Mouse (Mus musculus): ENCODE measurements around the gene Hic2.

Hic2 gene

DNA sequence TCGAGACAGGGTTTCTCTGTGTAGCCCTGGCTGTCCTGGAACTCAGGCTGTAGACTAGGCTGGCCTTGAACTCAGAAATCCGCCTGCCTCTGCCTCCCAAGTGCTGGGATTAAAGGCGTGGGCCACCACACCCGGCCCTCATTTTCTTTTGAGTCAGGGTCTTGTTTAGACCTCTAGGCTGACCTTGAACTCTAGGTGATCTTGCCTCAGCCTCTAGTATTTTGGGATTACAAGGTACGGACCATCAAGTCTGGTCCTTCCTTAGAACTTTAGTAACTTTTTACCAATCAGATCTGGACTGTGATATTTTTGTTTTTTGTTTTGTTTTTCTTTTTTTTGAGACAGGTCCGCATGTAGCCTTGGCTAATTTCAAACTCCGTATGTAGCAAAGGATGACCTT, 42.3 kb downstream of the Hic2 start, which contains the start of gene Tmem191c:
Tmem191c (plus strand) TSS at position 357 of the 400 bp plus-strand sequence.
- in situ Hi-C loops (cut with MboI, MseI), result no loop called here

DNA sequence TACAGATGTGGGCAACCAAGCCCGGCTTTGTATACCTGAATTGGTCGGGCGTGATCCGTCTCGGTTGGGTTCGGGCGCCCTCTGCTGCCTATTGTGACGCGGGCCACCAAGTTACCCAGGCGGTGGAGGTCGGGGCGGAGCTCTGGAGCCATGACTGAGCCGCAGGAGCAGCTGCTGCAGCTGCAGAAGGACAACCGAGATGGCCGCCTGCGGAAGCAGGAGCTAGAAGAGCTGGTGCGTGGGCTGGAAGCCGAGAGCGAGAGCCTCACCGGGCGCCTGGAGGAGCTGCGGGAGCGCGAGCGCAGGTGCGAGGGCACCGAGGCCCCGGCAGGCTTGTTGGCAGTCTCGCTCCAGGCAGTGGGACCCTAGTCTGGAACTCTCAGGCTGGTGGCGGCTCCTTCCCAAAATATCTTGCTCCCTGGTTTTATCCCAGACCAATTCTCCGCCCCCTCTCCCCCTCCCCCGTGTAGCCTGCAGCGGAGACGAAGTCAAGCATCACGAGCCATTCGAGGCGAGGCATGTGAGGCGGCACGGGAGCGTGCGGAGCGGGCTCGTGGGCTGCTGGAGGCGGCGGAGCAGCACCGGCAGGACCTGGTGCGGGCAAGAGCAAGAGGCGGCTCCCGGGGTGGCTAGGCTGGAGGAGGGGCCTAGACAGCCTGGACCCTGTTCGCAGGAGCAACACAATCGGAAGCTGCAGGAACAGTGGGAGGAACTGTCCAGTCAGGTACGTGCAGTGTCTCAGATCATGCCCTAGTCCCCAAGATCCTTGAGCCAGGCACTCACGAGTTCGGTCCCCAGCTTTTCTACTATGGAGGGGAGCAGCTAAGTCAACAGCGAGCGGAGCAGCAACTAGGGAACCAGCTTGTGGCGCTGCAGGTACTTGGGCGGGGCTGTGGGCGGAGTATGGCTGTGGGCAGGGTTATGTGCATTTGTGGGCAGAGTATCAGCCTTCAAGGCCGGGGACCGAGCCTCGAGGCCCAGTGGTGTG, 43.1 kb downstream of the Hic2 start:
- in situ Hi-C loops (cut with MboI, MseI), result no loop called here

DNA sequence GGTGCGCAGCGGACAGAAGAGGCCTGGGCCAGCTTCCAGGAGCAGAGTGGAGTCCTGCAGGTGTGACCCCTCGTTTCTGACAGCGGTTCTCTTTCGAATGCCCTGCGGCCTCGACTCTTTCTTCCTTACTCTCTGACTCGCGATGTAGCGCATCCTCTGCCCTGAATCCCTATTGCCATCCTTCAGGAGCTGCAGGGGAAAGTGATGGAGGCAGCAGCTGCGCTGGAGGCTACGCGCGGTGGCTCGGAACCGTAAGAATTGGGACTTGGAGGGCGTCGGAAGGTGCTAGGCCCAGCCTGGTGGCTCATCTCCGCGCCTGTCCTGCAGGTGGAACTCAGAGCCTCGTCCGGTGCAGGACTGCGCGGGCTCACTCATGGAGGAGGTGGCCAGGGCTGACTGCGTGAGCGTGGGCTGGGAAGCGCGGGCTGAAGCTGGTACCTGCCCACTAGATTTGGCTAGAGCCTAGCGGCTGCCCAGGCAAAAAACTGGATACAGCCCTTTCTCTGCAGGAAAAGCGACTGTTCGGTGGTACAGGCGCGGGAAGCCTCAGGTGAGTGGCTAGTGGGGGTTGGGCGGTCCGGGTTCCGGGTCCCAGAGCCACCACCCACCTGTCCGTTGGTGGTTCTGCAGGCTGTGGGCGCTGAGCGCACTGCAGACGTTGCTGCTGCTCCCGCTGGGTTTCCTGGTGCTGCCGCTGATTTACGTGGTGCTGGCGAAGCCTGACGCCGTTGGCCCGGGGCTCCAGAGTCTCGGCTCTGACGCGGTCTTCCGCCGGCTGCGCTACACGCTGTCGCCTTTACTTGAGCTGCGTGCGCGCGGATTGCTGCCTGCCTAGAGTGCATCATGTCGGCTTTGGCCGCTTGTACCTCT, 44.2 kb downstream of the Hic2 start:
- in situ Hi-C loops (cut with MboI, MseI), result no loop called here

GRCm38 (mm10) chr16:17280471-17280870, 47.1 kb downstream of the Hic2 start:
- in situ Hi-C loops (cut with MboI, MseI), result no loop called here

DNA sequence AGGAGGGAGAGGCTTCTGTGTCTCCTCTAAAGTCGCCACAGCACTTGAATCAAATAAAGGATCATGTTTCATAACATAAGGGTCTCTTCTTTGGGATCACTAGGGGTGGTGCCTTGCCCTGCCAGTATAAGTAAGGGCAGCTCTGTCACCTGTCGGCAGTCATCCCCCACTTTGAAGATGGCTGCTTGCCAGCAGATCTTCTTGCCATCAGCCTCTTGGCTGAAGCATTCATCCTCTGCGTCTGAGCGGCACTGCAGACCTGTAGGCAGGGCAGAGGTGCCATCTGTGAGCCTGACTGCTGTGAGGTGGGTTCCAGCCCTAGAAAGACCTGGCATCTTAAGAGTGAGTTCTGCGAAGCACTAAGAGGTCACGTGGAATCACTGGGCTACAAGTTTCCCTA, 49.8 kb downstream of the Hic2 start:
- in situ Hi-C loops (cut with MboI, MseI), result no loop called here

GRCm38 (mm10) chr16:17287103-17287502, 53.7 kb downstream of the Hic2 start:
- in situ Hi-C loops (cut with MboI, MseI), result no loop called here

GRCm38 (mm10) chr16:17291016-17291415, 57.6 kb downstream of the Hic2 start:
- in situ Hi-C loops (cut with MboI, MseI), result no loop called here

DNA sequence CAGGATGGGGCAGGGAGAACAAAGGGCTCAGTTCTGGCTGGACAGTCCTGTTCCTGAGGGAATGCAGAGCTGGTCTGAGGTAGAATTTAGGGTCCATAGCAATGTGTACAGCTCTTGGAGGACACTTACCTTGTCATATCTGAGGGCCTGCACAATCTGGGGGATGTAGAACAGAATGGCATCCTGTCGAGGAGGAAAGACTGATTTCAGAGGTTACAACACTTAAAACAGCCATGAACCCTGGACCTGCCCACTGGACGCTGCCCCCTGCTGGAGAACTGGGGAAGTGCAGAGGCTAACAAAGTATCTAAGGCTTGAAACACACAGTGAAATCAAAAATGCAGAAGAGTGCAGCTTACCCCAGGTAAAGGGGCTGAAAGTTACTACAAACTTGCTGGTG, 59.4 kb downstream of the Hic2 start:
- in situ Hi-C loops (cut with MboI, MseI), result no loop called here

DNA sequence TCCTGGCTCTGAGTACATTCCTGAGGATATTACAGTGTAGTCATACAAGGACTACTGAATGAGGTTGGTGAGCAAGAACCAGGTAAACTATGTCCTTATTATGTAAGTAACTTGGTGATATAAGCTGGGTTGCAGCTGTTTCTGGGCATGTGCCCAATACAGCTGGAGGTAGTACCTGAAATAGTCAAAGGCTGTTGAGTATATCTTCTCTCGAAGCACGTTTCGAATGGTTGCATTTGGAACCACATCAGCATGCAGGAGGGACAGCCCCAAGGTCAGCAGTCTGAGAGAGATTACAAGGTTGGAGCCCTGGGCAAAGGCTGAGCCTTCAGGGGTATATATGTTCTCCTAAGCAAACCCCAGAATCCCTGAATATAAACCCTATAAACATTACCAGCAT, 67.4 kb downstream of the Hic2 start:
- in situ Hi-C loops (cut with MboI, MseI), result no loop called here

- in situ Hi-C loops (cut with MboI, MseI), result no loop called here
Observed at GRCm38 (mm10) chr16:17303521-17304245, 70.3 kb downstream of the Hic2 start.

DNA sequence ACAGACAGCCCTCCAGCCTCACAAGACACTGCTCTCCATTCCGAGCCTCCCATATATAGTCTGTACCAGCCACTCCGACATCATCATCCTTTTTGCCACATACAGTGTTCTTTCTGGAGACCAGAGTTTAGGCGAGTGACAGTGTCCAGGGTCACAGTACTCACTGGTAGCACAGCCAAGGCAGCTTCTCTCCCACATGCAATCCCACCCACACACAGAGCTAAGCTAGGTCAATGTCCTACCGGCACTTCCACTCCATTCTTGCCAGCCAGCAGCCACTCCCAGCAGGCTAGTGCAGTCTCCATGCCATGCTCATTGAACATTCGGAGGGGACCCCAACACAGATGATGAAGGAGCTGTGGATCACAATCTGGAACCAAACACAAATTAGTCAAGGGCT, 74.1 kb downstream of the Hic2 start:
- in situ Hi-C loops (cut with MboI, MseI), result no loop called here

GRCm38 (mm10) chr16:17309036-17309435, 75.7 kb downstream of the Hic2 start:
- in situ Hi-C loops (cut with MboI, MseI), result no loop called here

- in situ Hi-C loops (cut with MboI, MseI), result no loop called here
Observed at GRCm38 (mm10) chr16:17312531-17312930, 79.2 kb downstream of the Hic2 start.
